Mouse (Mus musculus): ENCODE results near the gene Zfp280b.

DNA sequence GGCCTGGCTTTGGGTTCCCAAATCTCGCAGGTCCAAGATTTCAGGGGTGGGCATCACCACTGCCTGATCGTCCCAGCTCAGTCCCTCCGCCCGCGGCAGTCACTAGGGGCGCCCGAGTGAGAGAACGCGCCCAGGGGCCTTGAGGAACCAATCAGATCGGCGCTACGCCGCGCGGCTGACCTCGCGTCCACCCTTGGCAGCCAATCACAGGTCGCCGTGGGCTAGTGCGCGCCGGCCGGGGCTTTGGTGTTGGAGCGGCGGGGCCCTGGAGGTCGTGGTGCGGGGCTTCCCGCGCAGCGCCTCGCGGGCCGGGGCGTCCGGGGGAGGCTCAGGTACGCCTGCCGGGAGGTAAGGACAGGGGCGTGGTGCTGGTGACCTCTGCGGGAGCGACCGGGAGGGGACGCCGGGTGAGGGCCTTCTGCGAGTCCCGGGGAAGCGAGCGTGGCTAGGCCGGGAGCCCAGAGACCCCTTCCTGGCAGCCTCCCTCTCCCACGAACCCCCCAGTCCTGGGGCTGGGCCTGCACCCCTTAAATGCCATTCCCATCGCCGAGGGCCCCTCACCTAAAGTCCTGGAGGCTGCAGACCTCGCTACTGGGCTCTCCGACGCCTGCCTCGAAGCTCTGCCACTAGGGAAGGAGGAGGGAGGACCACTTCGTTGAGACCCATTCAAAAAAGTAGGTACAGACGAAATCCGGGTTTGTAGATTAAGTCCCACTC lies at the start of gene Zfp280b:
- no peak for TF ChIP-seq ZNF384 (IDR thresholded peaks at IDR 0.05; ENCODE audit: low read depth, low read length)
- no peak; the same call in 1 of the 2 replicates for TF ChIP-seq CHD2 (IDR thresholded peaks at IDR 0.05; ENCODE audit: low read depth, low read length)
- no peak for TF ChIP-seq ZC3H11A (IDR thresholded peaks at IDR 0.05; ENCODE audit: borderline replicate concordance, low read depth, low read length)

Measured in ES-E14 (cell line).